Mouse (Mus musculus): ENCODE results near the gene Wipi1. TPM values are rescaled to one million over a fixed set of nuclear protein-coding genes. Genes with fewer than 3 reads are reported as not detected.
"Not testable (repeated sequence)": the region's sequence is repeated elsewhere in the genome, so short reads cannot be mapped to it uniquely, and the experiment has no call there.

The Wipi1 gene
- total RNA-seq (2021): 10 to 100 TPM; 57.7 to 78.8 TPM
- long read RNA-seq, experiment 1, transcript Wipi1-202 (13 exons, 2,050 nt): major isoform, 30 of 38 reads
- long read RNA-seq, experiment 1, partial matches to known transcripts: 0 of 38 reads
- long read RNA-seq, experiment 1, other reads (novel, unspliced or antisense): 7 of 38 reads
- long read RNA-seq, experiment 2, transcript Wipi1-202 (13 exons, 2,050 nt): major isoform, 28 of 41 reads
- long read RNA-seq, experiment 2, partial matches to known transcripts: 6 of 41 reads
- long read RNA-seq, experiment 2, other reads (novel, unspliced or antisense): 7 of 41 reads

GRCm38 (mm10) chr11:109611303-109612149 lies at the start of gene Wipi1:
TSS of gene Wipi1 (minus strand) at chr11:109611967.
- DNase-seq (ENCODE audit: low spot score): peak; percentile 100

GRCm38 (mm10) chr11:109660526-109660925 lies 48.8 kb upstream of the Wipi1 start:
- not testable (repeated sequence) for DNase-seq (ENCODE audit: low spot score)

- no peak for DNase-seq (ENCODE audit: low spot score)
Observed at GRCm38 (mm10) chr11:109656232-109656631, 44.5 kb upstream of the Wipi1 start.

- no peak for DNase-seq (ENCODE audit: low spot score)
Observed at GRCm38 (mm10) chr11:109654581-109654980, 42.8 kb upstream of the Wipi1 start.

DNA sequence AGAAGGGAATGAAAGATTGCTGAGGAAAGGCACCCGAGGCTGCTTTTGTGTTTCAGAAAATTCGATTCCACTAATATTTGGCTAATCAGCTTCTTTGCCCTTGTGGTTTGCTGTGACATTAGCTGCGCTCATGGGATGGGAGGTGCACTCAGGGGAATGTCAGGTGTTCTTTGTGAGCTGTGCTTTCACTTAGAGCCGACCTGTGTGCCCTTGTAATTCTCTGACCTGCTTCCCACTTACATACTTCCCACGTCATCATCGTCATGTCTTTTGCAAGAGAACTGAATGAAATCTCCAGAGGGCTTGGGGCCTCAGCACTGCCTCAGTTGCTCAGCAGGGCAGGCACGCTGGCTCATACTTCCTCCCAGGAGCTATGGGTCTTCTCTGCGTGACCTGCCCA lies 41.4 kb upstream of the Wipi1 start:
- DNase-seq (ENCODE audit: low spot score): no peak

- no peak for DNase-seq (ENCODE audit: low spot score)
Observed at GRCm38 (mm10) chr11:109652505-109652904, 40.7 kb upstream of the Wipi1 start.

GRCm38 (mm10) chr11:109651566-109652024 lies 39.8 kb upstream of the Wipi1 start:
- no peak for DNase-seq (ENCODE audit: low spot score)

DNA sequence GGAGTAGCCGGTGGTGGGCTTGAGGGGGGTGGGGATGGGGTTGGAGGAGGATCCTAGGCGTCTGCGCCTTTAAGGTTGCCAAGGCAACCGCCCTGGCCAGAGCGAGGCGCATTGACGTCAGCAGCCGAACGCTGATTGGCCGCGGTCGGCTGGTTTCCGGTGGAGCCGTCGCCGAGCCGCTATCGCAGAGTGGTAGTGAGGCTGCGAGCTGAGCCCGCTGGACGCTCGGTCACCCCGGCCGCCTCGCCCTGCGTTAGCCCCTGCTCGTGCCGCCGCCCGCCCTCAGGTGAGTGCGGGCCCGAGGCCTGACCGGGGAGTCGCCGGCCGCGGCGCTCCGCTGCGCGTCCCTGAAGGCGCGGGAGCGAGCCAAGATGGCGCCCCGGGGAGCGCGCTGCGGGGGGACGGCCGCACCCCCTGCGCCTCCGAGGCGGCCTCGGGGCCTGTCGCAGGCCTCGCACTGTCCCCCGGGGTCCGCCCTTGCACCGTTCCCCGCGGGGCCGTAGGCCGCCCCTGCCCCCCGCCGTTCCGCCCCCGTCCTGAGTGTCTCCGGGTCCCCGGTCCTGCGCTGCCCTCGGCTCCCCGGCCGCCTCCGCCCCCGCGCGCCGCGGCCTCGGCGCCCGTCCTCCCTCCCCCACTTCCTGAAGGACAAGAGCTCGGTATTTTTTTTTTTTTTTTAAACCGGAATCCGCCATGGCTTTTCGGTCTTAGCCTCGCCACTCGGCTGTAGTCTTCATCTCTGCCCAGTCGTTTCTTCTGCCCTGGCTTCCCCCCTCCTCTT lies 39.2 kb upstream of the Wipi1 start:
- peak; percentile 92 for DNase-seq (ENCODE audit: low spot score)

DNA sequence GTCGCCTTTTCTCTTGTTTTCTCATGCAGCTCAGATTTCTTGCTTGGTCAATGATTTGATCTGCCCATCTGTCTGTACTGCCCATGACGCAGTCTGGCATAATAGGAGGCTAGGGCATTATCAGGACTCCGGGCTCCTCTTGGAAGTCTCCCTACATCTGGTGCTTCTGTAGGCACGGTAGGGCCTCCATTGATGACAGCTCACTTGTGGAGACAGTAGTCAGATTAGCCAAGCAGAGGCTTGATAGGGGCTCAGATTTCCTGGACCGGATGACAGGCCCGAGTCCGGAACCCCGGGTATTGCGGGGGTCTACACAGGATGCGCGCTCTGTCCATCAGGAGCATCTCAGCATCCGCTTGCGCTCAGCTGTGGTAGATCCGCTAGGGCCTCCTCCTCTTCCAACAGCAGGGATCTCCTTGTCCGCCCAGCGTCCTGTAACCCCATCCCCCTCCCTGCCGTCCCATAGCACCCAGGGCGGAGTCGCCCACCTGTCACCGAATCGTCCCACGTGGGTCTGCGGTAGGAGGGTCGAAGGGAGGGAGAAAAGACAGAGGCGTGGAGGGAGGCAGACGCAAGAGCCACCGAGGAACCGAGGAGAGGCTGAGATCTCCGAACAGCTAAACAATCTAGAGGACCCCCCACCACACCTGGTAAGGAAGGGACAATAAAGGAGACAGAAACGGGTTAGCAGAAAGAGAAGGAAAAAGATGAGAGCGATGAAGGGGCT lies 38.4 kb upstream of the Wipi1 start:
- peak; percentile 75 for DNase-seq (ENCODE audit: low spot score)

GRCm38 (mm10) chr11:109649206-109649605 lies 37.4 kb upstream of the Wipi1 start, which contains the start of gene Prkar1a:
TSS of gene Prkar1a (plus strand) at chr11:109649405.
- no peak for DNase-seq (ENCODE audit: low spot score)

DNA sequence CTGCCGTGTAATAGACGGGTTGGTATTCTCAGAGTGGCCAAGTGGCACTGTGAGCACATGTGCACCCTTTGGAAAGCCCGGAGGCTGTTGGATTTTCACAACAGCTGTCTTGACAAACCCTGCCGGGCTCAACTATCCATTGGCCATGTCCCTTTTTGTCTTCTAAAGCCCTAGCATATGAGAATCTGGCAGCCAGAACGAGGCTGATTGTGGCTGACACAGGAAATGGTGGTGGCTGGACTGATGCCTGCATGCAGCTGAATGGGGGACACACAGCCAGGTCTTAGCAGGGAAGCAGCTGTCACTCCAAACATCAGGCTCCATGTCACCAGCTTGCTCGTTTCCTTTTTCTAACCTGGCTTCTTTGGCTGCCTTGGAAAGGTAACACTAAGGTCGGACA lies 36.7 kb upstream of the Wipi1 start:
- DNase-seq (ENCODE audit: low spot score): no peak

- no peak for DNase-seq (ENCODE audit: low spot score)
Observed at GRCm38 (mm10) chr11:109641498-109642222, 29.9 kb upstream of the Wipi1 start.

DNA sequence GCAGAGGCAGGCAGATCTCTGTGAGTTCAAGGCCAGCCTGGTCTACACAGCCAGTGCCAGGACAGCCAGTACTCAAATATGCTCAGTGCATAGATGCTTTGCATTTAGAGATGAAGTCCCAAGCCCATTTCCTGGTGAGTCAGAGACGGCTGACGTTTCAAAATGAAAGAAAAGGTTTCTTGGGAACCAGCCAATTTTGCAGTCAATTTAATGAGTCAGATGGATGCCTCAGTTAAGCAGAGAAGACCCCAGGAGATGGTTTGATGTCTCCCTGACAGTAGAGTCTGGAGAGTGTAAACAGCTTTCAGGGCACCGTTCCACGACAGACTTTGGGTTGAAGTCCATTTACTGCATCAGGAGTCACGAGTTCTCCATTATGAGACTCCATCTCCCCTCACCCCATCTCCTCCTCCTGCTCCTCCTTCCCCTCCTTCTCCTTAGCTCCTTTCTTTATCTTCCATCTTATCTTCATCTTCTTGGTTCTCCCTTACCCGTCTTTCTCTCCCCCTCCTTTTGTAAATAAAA lies 24.2 kb upstream of the Wipi1 start:
- no peak for DNase-seq (ENCODE audit: low spot score)

- DNase-seq (ENCODE audit: low spot score): no peak
Observed at GRCm38 (mm10) chr11:109634928-109635327, 23.2 kb upstream of the Wipi1 start.

DNA sequence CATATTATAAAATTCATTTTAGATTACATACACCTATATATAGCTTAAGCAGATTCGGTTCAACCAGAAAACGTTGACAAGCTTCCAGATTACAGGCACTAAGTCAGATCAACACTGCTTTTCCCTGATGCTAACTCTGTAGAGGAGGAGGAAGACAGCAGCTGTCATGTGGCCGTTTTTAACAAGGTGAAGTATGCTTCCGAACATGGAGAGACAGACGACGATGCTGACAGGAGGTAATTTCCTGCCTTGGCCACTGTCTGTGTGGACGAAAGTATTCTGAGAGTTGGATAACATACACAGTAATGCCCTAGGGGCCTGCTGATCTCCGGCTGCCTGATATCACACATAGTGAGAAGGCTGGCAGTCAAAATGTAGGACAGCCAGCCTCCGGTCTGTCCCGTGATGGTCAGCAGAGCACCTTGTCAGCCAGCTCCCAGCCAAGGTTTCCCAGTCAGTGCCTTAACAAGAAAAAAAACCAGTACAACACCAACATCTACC lies 17.3 kb upstream of the Wipi1 start:
- peak; percentile 63 for DNase-seq (ENCODE audit: low spot score)

DNA sequence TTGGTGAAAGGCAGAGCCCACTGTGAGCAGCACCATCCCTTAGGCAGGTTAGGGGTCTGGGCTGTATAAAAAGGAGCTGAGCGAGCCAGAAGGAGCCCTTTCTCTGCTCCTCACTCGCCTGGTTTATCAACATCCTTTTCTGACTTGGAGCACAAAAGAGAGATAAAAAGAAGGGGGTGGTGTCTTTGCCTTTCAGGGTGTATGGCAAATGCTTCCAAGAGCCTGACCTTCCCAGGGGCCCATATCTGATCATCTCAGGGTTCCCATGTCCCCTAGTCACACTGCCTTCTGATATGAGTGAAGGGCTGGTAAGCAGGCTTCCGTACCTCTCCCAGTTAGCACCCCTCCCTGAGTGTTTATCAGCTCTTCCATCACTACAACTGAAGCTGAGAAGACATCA lies 16.3 kb upstream of the Wipi1 start:
- no peak for DNase-seq (ENCODE audit: low spot score)

GRCm38 (mm10) chr11:109627648-109628047 lies 15.9 kb upstream of the Wipi1 start:
- no peak for DNase-seq (ENCODE audit: low spot score)

DNA sequence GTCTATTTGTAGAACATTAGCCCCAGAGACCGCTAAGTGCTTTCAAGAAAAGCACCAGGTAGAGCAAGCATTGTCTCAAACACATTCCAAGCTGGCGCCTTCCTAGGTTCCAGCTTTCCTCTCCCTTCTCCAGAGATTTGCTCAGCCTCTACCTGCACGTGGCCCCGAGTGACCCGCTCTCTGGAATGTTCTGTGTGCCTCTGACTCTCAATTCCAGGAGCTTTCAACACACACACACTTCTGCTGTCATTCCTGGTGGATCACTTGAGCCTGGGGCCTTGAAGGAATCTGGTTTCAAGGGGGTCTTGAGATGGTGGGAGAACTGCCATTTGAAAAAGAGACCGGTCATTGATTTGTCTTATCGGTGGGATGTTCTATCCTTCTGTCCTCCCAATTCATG lies 11.5 kb upstream of the Wipi1 start:
- DNase-seq (ENCODE audit: low spot score): no peak

GRCm38 (mm10) chr11:109622518-109623037 lies 10.8 kb upstream of the Wipi1 start:
- peak; percentile 53 for DNase-seq (ENCODE audit: low spot score)

DNA sequence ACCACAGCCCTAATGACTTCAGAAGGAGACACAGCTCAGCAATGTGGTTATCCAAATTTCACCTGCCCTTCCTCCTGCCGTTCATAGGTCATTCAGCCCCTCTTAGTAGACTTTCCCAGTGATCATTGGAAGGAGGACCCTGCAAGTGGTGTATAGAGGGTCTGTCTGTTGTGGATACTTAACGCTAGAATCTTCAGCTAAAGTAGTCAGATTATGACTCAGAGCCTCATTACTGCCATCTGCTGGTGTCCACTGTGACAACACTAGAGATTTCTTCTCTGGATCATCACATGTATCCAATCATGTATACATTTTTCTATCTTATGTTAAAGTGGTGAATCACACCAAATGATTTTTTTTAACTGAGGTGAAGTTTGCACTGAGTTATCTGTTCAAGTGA lies 9.4 kb upstream of the Wipi1 start:
- peak; percentile 64 for DNase-seq (ENCODE audit: low spot score)
